Mouse (Mus musculus): Measurements from ENCODE around the gene Elf2. TPM values are rescaled to one million over a fixed set of nuclear protein-coding genes. Genes with fewer than 3 reads are reported as not detected.
A peak's percentile ranks its signal among the peaks of the same experiment; 100 is the strongest.

Gene Elf2
- polyA plus RNA-seq, 1 experiment from 2014 or later = 39.6 TPM

DNA sequence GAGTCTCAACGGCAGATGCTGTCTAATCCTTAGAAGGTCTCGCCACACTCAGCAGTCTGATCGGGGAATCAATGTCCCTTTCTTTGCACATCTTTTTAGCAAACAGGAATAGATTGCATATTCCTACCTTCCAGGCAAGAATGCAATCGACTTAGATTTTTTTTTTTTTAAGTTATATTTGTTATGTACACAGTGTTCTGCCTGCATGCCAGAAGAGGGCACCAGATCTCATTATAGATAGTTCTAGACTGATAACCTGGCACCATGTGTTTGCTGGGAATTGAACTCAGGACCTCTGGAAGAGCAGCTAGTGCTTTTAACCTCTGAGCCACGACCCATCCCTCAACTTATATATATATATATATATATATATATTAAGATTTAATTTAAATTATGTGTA is 33.1 kb upstream of the Elf2 start:
- 73% methylated on average over 5 of the region's 5 CpGs for WGBS
- no peak overlapping the region for H3K4me3 ChIP-seq
- H3K9ac ChIP-seq = no peak overlapping the region
- H3K36me3 ChIP-seq (replicated peaks) = no peaks in the 10 kb centered on the region
- no peak for ATAC-seq (replicated peaks)
- H3K27me3 ChIP-seq (replicated peaks) = no peaks in the 10 kb centered on the region
- H3K27ac ChIP-seq = no peak overlapping the region
- no peaks in the 10 kb centered on the region for H3K4me1 ChIP-seq
- H3K9me3 ChIP-seq = no peaks in the 10 kb centered on the region
- H3K4me2 ChIP-seq = no peak overlapping the region

DNA sequence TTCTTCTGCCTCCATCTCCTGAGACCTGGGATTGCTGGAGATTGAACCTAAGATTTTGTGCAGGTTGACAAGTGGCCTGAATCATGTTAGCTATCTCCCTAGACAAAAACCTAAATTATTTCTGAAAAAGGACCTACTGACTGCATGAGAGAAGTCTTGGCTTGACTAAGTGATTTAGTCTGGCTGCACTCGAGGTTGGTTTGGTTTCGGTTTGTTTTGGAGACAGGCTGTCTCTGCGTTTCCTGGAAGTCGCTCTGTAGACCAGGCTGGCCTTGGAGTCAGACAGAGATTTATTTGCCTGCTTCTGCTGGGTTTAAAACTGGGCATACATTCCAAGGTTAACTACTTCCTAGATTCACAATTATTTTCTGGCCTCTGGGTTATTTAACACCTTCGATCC is 32.4 kb upstream of the Elf2 start:
- H3K4me2 ChIP-seq = no peak overlapping the region
- H3K4me3 ChIP-seq = no peak overlapping the region
- H3K4me1 ChIP-seq = no peaks in the 10 kb centered on the region
- no peak overlapping the region for H3K27ac ChIP-seq
- 81% methylated on average over 5 of the region's 5 CpGs for WGBS
- no peaks in the 10 kb centered on the region for H3K9me3 ChIP-seq
- no peak for ATAC-seq (replicated peaks)
- no peak overlapping the region for H3K9ac ChIP-seq
- no peaks in the 10 kb centered on the region for H3K27me3 ChIP-seq (replicated peaks)
- H3K36me3 ChIP-seq (replicated peaks) = no peaks in the 10 kb centered on the region

DNA sequence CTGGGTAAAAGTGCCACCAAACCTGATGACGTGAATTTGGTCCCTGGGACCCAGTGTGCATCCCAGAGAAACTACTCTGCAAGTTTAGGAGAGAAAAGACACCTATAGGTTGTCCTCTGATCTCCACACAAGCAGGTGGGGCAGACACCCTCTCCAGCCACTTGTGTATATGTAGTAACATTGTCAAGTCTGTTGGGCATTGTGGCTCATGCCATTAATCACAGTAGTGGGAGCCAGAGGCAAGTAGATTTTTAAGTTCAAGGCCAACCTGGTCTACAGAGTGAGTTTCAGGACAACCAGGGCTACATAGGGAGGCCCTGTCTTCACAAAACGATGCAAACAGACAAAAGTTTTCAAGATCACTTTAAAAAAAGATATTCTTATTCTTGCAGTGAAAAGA is 31.4 kb upstream of the Elf2 start:
- Histone ChIP-seq H3K36me3 (replicated peaks) (no peaks in the 10 kb centered on the region), H3K4me1 (no peaks in the 10 kb centered on the region), H3K9ac (no peak overlapping the region), H3K27ac (no peak overlapping the region), H3K27me3 (replicated peaks) (no peaks in the 10 kb centered on the region), H3K4me2 (no peak overlapping the region), H3K9me3 (no peaks in the 10 kb centered on the region), H3K4me3 (no peak overlapping the region)
- WGBS = 78% methylated on average over 2 of the region's 2 CpGs
- no peak for ATAC-seq (replicated peaks)

DNA sequence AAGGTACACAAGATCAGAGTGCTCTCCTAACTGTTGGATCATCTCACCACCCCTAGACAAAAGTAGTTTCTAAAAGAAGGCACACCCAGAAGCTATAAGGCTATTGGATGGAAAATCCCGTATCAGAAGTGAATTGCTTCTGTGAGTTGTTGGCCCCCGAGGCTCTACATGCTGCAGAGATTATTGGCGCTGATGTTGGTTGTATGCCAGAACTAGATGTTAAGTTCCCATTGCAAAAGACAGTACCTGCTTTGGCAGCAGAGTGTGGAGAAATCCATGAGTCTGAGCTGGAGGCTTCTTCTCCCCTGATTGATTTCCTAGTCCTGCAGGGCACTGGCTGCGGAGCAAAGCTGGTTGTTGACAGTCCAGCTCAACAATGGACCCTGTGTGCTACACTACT is 27.5 kb upstream of the Elf2 start:
- 82% methylated on average over 4 of the region's 4 CpGs for WGBS
- H3K27me3 ChIP-seq (replicated peaks) = peaks cover 6% of the 10 kb centered on the region
- H3K36me3 ChIP-seq (replicated peaks) = no peaks in the 10 kb centered on the region
- no peak overlapping the region for H3K4me3 ChIP-seq
- no peak overlapping the region for H3K4me2 ChIP-seq
- H3K9ac ChIP-seq = no peak overlapping the region
- no peak overlapping the region for H3K27ac ChIP-seq
- ATAC-seq (replicated peaks) = no peak
- H3K4me1 ChIP-seq = peaks cover 11% of the 10 kb centered on the region
- H3K9me3 ChIP-seq = no peaks in the 10 kb centered on the region

- 62% methylated on average over 4 of the region's 4 CpGs for WGBS
- H3K36me3 ChIP-seq (replicated peaks) = no peaks in the 10 kb centered on the region
- no peaks in the 10 kb centered on the region for H3K9me3 ChIP-seq
- peaks cover 11% of the 10 kb centered on the region for H3K4me1 ChIP-seq
- no peak overlapping the region for H3K9ac ChIP-seq
- peaks cover 6% of the 10 kb centered on the region for H3K27me3 ChIP-seq (replicated peaks)
- H3K4me2 ChIP-seq = no peak overlapping the region
- ATAC-seq (replicated peaks) = no peak
- no peak overlapping the region for H3K27ac ChIP-seq
- no peak overlapping the region for H3K4me3 ChIP-seq
Observed at GRCm38 (mm10) chr3:51366926-51367325, 26.5 kb upstream of the Elf2 start.

DNA sequence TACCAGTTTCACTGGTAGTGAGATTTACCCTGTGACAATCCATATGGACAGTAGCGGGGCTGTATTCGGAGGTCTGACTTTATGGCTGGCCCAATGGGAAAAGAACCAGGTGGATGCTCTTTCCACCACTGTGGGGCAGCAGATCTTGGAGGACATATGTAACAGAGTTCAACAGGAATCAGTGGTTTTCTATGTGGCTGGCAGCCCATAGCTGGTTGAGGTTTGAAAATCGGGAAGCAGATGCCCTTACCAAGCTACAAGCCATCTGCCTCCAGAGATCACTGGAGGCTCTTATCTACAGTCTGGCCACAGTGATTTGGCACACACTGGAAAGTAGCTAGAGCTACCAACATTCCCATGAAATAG is 25.0 kb upstream of the Elf2 start:
- ATAC-seq (replicated peaks) = no peak
- peak overlapping the region; percentile 41 for H3K4me3 ChIP-seq
- no peaks in the 10 kb centered on the region for H3K9me3 ChIP-seq
- 0 out of 2 replicates have a peak overlapping the region, but pooled peaks have one; percentile 2 for H3K9ac ChIP-seq
- peaks cover 9% of the 10 kb centered on the region for H3K27me3 ChIP-seq (replicated peaks)
- WGBS = 11% methylated on average over 3 of the region's 3 CpGs
- H3K4me2 ChIP-seq = peak overlapping the region; percentile 79
- H3K4me1 ChIP-seq = peaks cover 11% of the 10 kb centered on the region
- no peaks in the 10 kb centered on the region for H3K36me3 ChIP-seq (replicated peaks)
- H3K27ac ChIP-seq = no peak overlapping the region

- peak overlapping the region; percentile 39; the same call in 1 of the 2 replicates for H3K27ac ChIP-seq
- peak overlapping the region; percentile 79 for H3K4me2 ChIP-seq
- H3K4me1 ChIP-seq = peaks cover 11% of the 10 kb centered on the region
- peak overlapping the region; percentile 41 for H3K4me3 ChIP-seq
- ATAC-seq (replicated peaks) = peak; percentile 90
- no peaks in the 10 kb centered on the region for H3K9me3 ChIP-seq
- no peaks in the 10 kb centered on the region for H3K36me3 ChIP-seq (replicated peaks)
- H3K9ac ChIP-seq = peak overlapping the region; percentile 40
- peaks cover 12% of the 10 kb centered on the region for H3K27me3 ChIP-seq (replicated peaks)
- 8% methylated on average over 31 of the region's 31 CpGs for WGBS
Observed at GRCm38 (mm10) chr3:51364703-51365516, 24.4 kb upstream of the Elf2 start.

- no peak overlapping the region for H3K4me2 ChIP-seq
- H3K9me3 ChIP-seq = no peaks in the 10 kb centered on the region
- H3K27ac ChIP-seq = no peak overlapping the region
- ATAC-seq (replicated peaks) = no peak
- H3K4me3 ChIP-seq = no peak overlapping the region
- peaks cover 18% of the 10 kb centered on the region for H3K4me1 ChIP-seq
- H3K36me3 ChIP-seq (replicated peaks) = no peaks in the 10 kb centered on the region
- WGBS = 24% methylated on average over 9 of the region's 9 CpGs
- peaks cover 34% of the 10 kb centered on the region for H3K27me3 ChIP-seq (replicated peaks)
- no peak overlapping the region for H3K9ac ChIP-seq
Observed at GRCm38 (mm10) chr3:51361066-51361465, 20.6 kb upstream of the Elf2 start.

DNA sequence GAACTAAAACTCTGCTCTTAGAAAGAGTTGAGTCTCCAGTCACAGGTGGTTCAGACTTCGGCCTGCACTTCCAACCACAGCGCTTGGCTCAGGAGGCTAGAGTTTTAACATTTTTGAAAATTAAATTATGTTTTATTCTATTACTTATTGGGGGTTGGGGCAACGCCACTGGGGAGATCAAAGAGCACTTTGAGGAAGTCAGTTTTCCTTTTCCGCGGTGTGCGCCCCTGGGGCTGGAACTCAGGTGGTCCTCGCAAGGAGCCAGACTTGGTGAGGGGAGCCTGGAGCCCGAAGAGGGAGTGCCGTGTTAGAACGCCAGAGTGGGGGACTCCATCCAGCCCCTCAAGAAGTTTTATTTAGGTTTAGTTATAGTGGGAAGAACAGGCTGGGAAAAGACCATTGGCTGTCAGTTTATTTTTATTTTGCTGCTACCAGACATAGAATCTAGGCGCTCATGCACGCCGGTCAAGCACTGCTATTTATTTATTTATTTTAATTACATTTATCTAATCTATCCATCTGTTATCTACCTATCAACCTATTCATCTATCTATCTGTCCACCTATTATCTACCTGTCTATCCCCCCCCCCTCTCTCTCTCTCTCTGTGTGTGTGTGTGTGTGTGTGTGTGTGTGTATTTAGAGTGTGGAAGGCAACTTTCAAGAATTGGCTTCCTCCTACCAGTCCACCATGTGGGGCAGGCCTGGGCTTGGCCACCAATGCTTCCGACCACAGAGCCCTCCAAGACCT is 19.3 kb upstream of the Elf2 start:
- H3K4me3 ChIP-seq = no peak overlapping the region

DNA sequence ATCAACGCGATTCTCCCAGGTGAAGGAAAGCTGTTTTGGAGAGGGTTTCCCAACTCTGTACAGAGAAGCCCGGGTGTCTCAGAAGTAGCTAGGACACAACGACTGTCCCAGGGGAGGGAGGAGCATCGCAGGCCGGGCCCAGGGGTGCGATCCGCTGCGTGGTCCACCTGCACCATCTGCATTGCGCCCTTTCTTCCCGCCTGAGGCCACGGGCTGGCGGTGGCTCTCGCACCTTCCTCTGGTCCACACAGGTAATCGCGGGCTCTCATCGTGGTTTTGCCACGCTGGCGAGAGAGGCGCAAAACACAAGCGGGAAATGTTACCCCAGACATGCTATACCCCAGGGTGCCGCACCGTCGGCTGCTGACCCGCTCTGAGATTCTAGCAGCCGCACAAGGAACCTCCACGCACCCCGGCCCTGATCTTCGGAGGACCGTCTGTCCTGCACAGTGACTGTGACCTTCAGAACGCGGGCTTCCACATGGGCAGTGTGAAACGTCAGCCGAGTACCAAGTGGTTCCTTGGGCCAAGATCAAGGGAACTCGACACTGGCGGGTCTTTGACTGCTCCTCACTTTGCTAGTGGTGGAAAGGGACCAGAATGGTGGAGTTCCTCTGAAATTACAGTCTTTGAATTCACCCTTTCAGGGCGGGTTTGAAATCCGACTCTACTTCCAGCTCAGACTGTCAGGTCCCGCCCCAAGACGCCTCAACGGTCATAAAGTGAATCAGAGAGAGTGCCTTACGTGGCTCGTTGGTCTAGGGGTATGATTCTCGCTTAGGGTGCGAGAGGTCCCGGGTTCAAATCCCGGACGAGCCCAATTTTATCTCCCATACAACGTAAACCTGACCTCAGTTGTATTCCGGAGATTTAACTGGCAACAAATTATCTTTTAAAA is 18.4 kb upstream of the Elf2 start:
- Histone ChIP-seq H3K9me3 (no peaks in the 10 kb centered on the region), H3K4me3 (peak overlapping the region; percentile 34), H3K4me1 (peaks cover 7% of the 10 kb centered on the region; the same call in 1 of the 2 replicates), H3K9ac (0 out of 2 replicates have a peak overlapping the region, but pooled peaks have one; percentile 1), H3K27ac (no peak overlapping the region), H3K36me3 (replicated peaks) (no peaks in the 10 kb centered on the region), H3K27me3 (replicated peaks) (peaks cover 33% of the 10 kb centered on the region), H3K4me2 (peak overlapping the region; percentile 59)
- peak; percentile 71 for ATAC-seq (replicated peaks)
- whole genome bisulfite sequencing = under 1% methylated on average over 50 of the region's 50 CpGs

More for the DNA sequence above, 19.3 kb upstream of the Elf2 start:
- no peak overlapping the region for H3K9ac ChIP-seq
- peak overlapping the region; percentile 59; the same call in 1 of the 2 replicates for H3K4me2 ChIP-seq
- H3K27ac ChIP-seq = no peak overlapping the region
- H3K9me3 ChIP-seq = no peaks in the 10 kb centered on the region
- H3K4me1 ChIP-seq = peaks cover 10% of the 10 kb centered on the region
- 31% methylated on average over 14 of the region's 14 CpGs for WGBS
- no peaks in the 10 kb centered on the region for H3K36me3 ChIP-seq (replicated peaks)
- peaks cover 34% of the 10 kb centered on the region for H3K27me3 ChIP-seq (replicated peaks)
- no peak for ATAC-seq (replicated peaks)

- Histone ChIP-seq H3K9me3 (no peaks in the 10 kb centered on the region), H3K4me1 (peaks cover 7% of the 10 kb centered on the region; the same call in 1 of the 2 replicates), H3K4me3 (peak overlapping the region; percentile 34), H3K9ac (no peak overlapping the region), H3K27ac (no peak overlapping the region), H3K27me3 (replicated peaks) (peaks cover 29% of the 10 kb centered on the region), H3K4me2 (peak overlapping the region; percentile 59), H3K36me3 (replicated peaks) (no peaks in the 10 kb centered on the region)
- ATAC-seq (replicated peaks) = 0 out of 2 replicates have a peak, but pooled peaks have one; percentile 40
- WGBS = 2% methylated on average over 15 of the region's 15 CpGs
Observed at GRCm38 (mm10) chr3:51358181-51358580, 17.7 kb upstream of the Elf2 start.

GRCm38 (mm10) chr3:51357624-51358023 is 17.2 kb upstream of the Elf2 start:
- Histone ChIP-seq H3K36me3 (replicated peaks) (no peaks in the 10 kb centered on the region), H3K4me2 (peak overlapping the region; percentile 59), H3K4me1 (peaks cover 7% of the 10 kb centered on the region; the same call in 1 of the 2 replicates), H3K9ac (no peak overlapping the region), H3K27ac (no peak overlapping the region), H3K27me3 (replicated peaks) (peaks cover 29% of the 10 kb centered on the region), H3K4me3 (peak overlapping the region; percentile 34), H3K9me3 (no peaks in the 10 kb centered on the region)
- 12% methylated on average over 14 of the region's 14 CpGs for WGBS
- ATAC-seq (replicated peaks) = no peak

All from midbrain, embryonic 15.5 days (tissue).